Mouse (Mus musculus) liver, embryonic 14.5 days (tissue): ENCODE data around the gene Uhrf1bp1l.

Experiments
- CTCF ChIP-seq: IDR thresholded peaks from 2 replicates; pipeline ENCODE4 v1.5.1; 2016; ENCODE audit warnings: antibody characterized with exemption, low read depth, control low read depth
- EP300 ChIP-seq: IDR thresholded peaks from 2 replicates; pipeline ENCODE4 v1.6.1; 2016; ENCODE audit warnings: antibody characterized with exemption, low read depth

DNA sequence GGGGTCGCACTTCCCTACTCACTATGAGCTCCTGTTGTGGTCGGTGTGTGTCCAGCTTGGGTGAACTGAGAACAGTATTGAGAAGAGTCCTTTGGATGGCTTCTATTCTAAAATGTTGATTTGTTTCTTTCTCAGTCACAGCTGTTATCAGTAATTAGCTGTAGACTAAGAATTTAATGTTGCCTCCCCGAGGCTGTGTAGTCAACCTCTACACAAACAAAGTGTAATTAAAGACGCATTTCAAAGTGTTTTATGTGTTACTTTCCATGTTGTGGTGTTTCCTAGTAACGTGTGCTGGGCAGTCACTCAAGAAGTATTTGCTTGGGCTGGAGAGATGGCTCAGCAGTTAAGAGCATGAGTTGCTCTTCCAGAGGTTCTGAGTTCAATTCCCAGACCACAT lies 16.0 kb downstream of the Uhrf1bp1l start:
- TF ChIP-seq CTCF = no peak
- no peak for TF ChIP-seq EP300
